Mouse (Mus musculus) cerebellum, adult 2 months (tissue): Measurements from ENCODE around the gene 9930022D16Rik. TPM values are rescaled to one million over a fixed set of nuclear protein-coding genes. Genes with fewer than 3 reads are reported as not detected.

ENCODE experiments used
- DNase-seq, 2 experiments: peaks; one replicate each; pipeline ENCODE4 v3.0.0; 2021
- H3K27ac ChIP-seq: fragments of 200-500 bp; 2 replicates; pipeline ENCODE4 v1.5.1; 2012; ENCODE audit warnings: low read length, control low read depth, inconsistent platforms; ENCODE audit not compliant: insufficient read depth
- H3K27me3 ChIP-seq: fragments of 200-500 bp; 2 replicates; pipeline ENCODE4 v1.6.1; 2012; ENCODE audit warnings: inconsistent platforms, mild to moderate bottlenecking, low read length, moderate library complexity; ENCODE audit not compliant: control insufficient read depth, insufficient read depth
- H3K4me1 ChIP-seq: fragments of 200-500 bp; 2 replicates; pipeline ENCODE4 v1.6.1; 2011; ENCODE audit warnings: low read length; ENCODE audit not compliant: control insufficient read depth, insufficient read depth
- H3K4me3 ChIP-seq: fragments of 200-500 bp; replicated peaks from 2 replicates; pipeline ENCODE3; 2011; ENCODE audit warnings: mild to moderate bottlenecking, low read depth, low read length, control low read depth; ENCODE audit not compliant: insufficient read depth
- CTCF ChIP-seq: fragments of 200-500 bp; IDR thresholded peaks from 2 replicates; pipeline ENCODE4 v1.5.1; 2011; ENCODE audit warnings: low read depth, mild to moderate bottlenecking, control low read depth, low read length, moderate library complexity, borderline replicate concordance; ENCODE audit not compliant: insufficient read depth
- POLR2A ChIP-seq: fragments of 200-500 bp; IDR thresholded peaks from 2 replicates; pipeline ENCODE4 v1.6.1; 2011; ENCODE audit warnings: low read length, control low read depth, borderline replicate concordance; ENCODE audit not compliant: insufficient read depth
- WGBS: fragments of 180-500 bp; shearing (Covaris S2); methylation state at CpG from one replicate; pipeline ENCODE4 v1.1.7; 2018; 5-methylcytosine and 5-hydroxymethylcytosine counted together
- polyA plus RNA-seq: library from polyadenylated mRNA; depleted of rRNA; stranded (reverse); fragments of >200 nt; gene quantifications from 2 replicates; pipeline ENCODE4 v1.2.3, GENCODE M21; 2012; rRNA removed

9930022D16Rik gene
- polyA plus RNA-seq, 1 experiment = not detected

DNA sequence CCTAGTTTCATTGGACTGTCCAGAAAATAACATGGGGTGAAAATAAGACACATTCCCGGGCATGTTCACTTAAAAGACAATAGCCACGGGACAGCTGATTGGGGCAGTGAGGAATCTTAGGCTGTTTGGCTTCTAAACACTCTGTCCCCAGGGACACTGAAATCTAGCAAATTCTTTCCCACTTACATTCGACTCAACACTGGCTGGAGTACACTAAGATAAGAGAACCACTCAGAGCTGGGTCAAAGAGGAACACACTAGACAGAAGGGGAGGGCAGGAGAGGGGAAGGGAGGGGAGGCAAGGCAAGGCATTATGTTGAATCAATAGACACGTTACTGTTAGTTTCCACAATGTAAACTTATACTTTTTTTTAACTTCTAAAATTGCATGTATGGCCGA lies 46.9 kb downstream of the 9930022D16Rik start:
- TF ChIP-seq POLR2A (no peak), CTCF (no peak)
- no peaks in the 10 kb centered on the region for H3K27me3 ChIP-seq
- no peaks in the 10 kb centered on the region for H3K4me1 ChIP-seq
- WGBS = 70% methylated on average over 5 of the region's 5 CpGs
- H3K27ac ChIP-seq = no peak overlapping the region
- H3K4me3 ChIP-seq = no peak overlapping the region
- DNase-seq = no peak

DNA sequence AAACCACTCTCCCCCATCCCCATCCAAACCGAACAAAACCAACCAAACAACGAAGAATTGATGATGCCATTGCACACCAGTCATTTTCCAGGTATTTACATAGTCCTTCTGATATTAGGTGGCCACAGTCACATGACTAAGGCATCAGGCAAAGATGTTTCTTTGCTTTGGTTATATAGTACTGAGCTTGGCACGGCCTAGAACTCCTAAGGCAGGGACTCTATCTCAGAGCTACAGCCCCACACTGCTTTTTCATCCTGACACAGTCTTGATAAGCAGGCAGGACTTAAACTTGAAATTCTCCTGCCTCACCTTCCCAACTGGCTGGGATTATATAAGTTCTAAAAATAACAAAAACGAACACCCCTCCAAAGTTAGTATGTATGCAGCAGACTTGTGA lies 51.4 kb downstream of the 9930022D16Rik start:
- H3K4me1 ChIP-seq = no peaks in the 10 kb centered on the region
- no peaks in the 10 kb centered on the region for H3K27me3 ChIP-seq
- H3K4me3 ChIP-seq = no peak overlapping the region
- DNase-seq = no peak
- no peak overlapping the region for H3K27ac ChIP-seq
- TF ChIP-seq CTCF = no peak
- TF ChIP-seq POLR2A = no peak
- WGBS = 96% methylated on average over 4 of the region's 4 CpGs

DNA sequence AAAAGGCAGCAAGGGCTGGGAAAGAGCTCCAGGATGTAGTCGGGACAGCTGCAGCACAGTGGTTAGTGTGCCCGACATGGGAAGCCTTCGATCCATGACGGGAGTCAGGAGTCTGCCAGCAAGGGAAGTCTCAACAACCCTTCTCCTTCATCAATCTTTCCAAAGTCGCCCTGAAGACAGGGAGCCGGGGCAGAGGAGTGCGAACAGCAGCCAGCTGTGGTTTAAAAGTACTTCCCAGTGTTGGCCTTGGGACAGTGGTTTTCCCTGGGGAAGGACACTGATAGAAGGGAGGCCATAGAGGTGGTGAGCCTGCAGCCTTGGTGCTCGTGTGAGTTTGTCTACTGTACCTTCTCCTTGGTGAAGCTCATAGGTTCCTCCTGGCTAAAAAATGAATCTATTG lies 53.3 kb downstream of the 9930022D16Rik start:
- TF ChIP-seq POLR2A (no peak), CTCF (no peak)
- no peak for DNase-seq
- Histone ChIP-seq H3K27ac (no peak overlapping the region), H3K27me3 (no peaks in the 10 kb centered on the region), H3K4me1 (no peaks in the 10 kb centered on the region), H3K4me3 (no peak overlapping the region)
- WGBS = 90% methylated on average over 8 of the region's 8 CpGs

DNA sequence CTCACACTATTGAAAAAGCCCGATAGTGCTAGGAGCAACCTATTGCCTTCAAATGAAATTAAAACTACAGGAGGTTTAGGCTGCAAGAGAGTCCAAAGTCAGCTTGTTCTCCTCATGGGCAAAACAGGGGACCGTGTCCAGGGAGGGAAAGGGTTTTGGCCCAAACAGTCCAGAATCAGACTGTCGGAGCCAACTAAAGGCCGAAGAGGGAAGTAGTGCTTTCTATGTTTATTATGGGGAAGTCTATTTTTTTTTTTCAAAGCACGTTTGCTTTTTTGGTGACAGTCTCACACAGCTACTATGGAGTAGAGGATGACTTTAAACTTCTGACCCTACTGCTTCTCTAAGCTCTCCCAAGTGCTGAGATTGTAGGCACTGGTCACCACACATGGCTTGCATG lies 54.4 kb downstream of the 9930022D16Rik start:
- Histone ChIP-seq H3K27me3 (no peaks in the 10 kb centered on the region), H3K27ac (no peak overlapping the region), H3K4me3 (no peak overlapping the region), H3K4me1 (no peaks in the 10 kb centered on the region)
- no peak for DNase-seq
- 67% methylated on average over 5 of the region's 5 CpGs for WGBS
- TF ChIP-seq POLR2A (no peak), CTCF (no peak)

Other genes starting within 250 kb of the 9930022D16Rik start
- 5.3 and 6.2 TPM in 2 replicates for gene Rgs9, start 115.8 kb upstream of the 9930022D16Rik start, polyA plus RNA-seq
- 35.6 and 37.5 TPM in 2 replicates for gene Gna13, start 51.1 kb upstream of the 9930022D16Rik start, polyA plus RNA-seq
- gene Amz2, start 12.0 kb downstream of the 9930022D16Rik start, polyA plus RNA-seq = 63.8 and 64.1 TPM in 2 replicates
- 39.5 and 47.1 TPM in 2 replicates for gene Arsg, start 59.5 kb downstream of the 9930022D16Rik start, polyA plus RNA-seq
- gene Slc16a6, start 59.7 kb downstream of the 9930022D16Rik start, polyA plus RNA-seq = 7.9 and 8.9 TPM in 2 replicates
- gene Wipi1, start 198.1 kb downstream of the 9930022D16Rik start, polyA plus RNA-seq = 20.4 and 23.1 TPM in 2 replicates
- 421 and 429 TPM in 2 replicates for gene Prkar1a, start 235.5 kb downstream of the 9930022D16Rik start, polyA plus RNA-seq